Mouse (Mus musculus): ENCODE results near the gene Foxl1. TPM values are rescaled to one million over a fixed set of nuclear protein-coding genes. Genes with fewer than 3 reads are reported as not detected.

Foxl1 gene
- polyA plus RNA-seq (2015; fragmentation: Nextera tagmentation; extraction: Ambion mirVana): 0.34 TPM in 2 replicates

GRCm38 (mm10) chr8:121127756-121128375 is at the start of gene Foxl1:
Gene Foxl1 (plus strand): TSS chr8:121127940.

GRCm38 (mm10) chr8:121084210-121084951 is 43.4 kb upstream of the Foxl1 start, which contains the start of gene Foxf1:
Gene Foxf1 (plus strand): TSS chr8:121084386.

GRCm38 (mm10) chr8:121107668-121108656 is 19.8 kb upstream of the Foxl1 start, which contains the start of gene Mthfsd:
Gene Mthfsd (minus strand): TSS chr8:121108392.

GRCm38 (mm10) chr8:121115948-121116347 is 11.8 kb upstream of the Foxl1 start, which contains the start of gene Foxc2:
Gene Foxc2 (plus strand): TSS chr8:121116171.

Small RNA genes lying within 50 kb of the gene (microRNA-seq; reads per million reads assigned to microRNA genes)
- gene Gm27530: not detected

Other genes with a start within 250 kb of the Foxl1 start
- 2.0 and 2.8 TPM in 2 replicates for gene Foxf1, start 43.6 kb upstream of the Foxl1 start, polyA plus RNA-seq (2015; fragmentation: Nextera tagmentation; extraction: Ambion mirVana)
- 43.4 and 48.7 TPM in 2 replicates for gene Mthfsd, start 19.5 kb upstream of the Foxl1 start, polyA plus RNA-seq (2015; fragmentation: Nextera tagmentation; extraction: Ambion mirVana)
- 3.6 and 7.0 TPM in 2 replicates for gene Foxc2, start 11.8 kb upstream of the Foxl1 start, polyA plus RNA-seq (2015; fragmentation: Nextera tagmentation; extraction: Ambion mirVana)

Measured in neural tube, postnatal 0 days (tissue).